Mouse (Mus musculus): ENCODE results near the gene Zdhhc12. TPM values are rescaled to one million over a fixed set of nuclear protein-coding genes. Genes with fewer than 3 reads are reported as not detected.
"Not testable (repeated sequence)": the region's sequence is repeated elsewhere in the genome, so short reads cannot be mapped to it uniquely, and the experiment has no call there.

The Zdhhc12 gene
- polyA plus RNA-seq, 1 experiment from 2014 or later: 24.0 TPM

- WGBS: under 1% methylated on average over 40 of the region's 40 CpGs
- Histone ChIP-seq H3K36me3 (no peaks in the 10 kb centered on the region), H3K9ac (peak overlapping the region; percentile 85), H3K4me3 (peak overlapping the region; percentile 68), H3K27ac (peak overlapping the region; percentile 96), H3K9me3 (no peaks in the 10 kb centered on the region), H3K4me1 (peaks cover 33% of the 10 kb centered on the region), H3K4me2 (peak overlapping the region; percentile 83), H3K27me3 (no peaks in the 10 kb centered on the region)
- no peak for ATAC-seq (ENCODE audit: insufficient number of reproducible peaks, insufficient read depth, low FRiP score, low TSS enrichment, low read depth)
Observed at GRCm38 (mm10) chr2:30062249-30063093, 31.0 kb downstream of the Zdhhc12 start.

GRCm38 (mm10) chr2:30061215-30062166 lies 32.0 kb downstream of the Zdhhc12 start:
- H3K4me1 ChIP-seq: peaks cover 33% of the 10 kb centered on the region
- no peaks in the 10 kb centered on the region for H3K36me3 ChIP-seq
- ATAC-seq (ENCODE audit: insufficient number of reproducible peaks, insufficient read depth, low FRiP score, low TSS enrichment, low read depth): 0 out of 2 replicates have a peak, but pooled peaks have one; percentile 15
- peak overlapping the region; percentile 96 for H3K27ac ChIP-seq
- H3K9me3 ChIP-seq: no peaks in the 10 kb centered on the region
- H3K4me2 ChIP-seq: peak overlapping the region; percentile 83
- peak overlapping the region; percentile 85 for H3K9ac ChIP-seq
- H3K4me3 ChIP-seq: peak overlapping the region; percentile 68
- no peaks in the 10 kb centered on the region for H3K27me3 ChIP-seq
- 7% methylated on average over 37 of the region's 37 CpGs for whole genome bisulfite sequencing

DNA sequence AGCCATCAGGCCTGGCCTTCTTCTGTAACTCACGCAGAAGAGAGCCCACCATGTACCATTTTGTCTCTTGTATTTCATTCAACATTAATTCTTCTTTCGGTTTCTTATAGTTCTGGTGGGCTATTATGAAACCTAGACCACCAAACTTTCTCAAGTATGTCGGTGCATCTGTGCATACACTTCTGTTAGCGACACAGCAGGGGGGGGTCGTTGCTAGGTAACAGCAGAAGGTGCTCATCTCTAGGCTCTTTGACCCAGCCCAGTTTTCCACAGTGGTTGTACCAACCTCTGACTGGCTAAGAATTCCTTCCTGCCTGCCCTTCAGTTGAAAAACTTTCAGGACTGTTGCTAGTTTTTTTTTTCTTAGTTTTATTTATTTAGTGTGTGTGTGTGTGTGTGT lies 35.0 kb downstream of the Zdhhc12 start:
- no peak for ATAC-seq (ENCODE audit: insufficient number of reproducible peaks, insufficient read depth, low FRiP score, low TSS enrichment, low read depth)
- Histone ChIP-seq H3K4me3 (no peak overlapping the region), H3K4me1 (peaks cover 16% of the 10 kb centered on the region)

GRCm38 (mm10) chr2:30057223-30057904 lies 36.1 kb downstream of the Zdhhc12 start, which contains the start of gene Set:
Gene Set (plus strand): TSS chr2:30057378.
- 33% methylated on average over 12 of the region's 12 CpGs for WGBS
- Histone ChIP-seq H3K27ac (no peak within 1 kb of the TSS), H3K9ac (no peak within 1 kb of the TSS), H3K4me1 (peaks cover 10% of the 10 kb centered on the region), H3K27me3 (no peaks in the 10 kb centered on the region), H3K36me3 (no peaks in the 10 kb centered on the region), H3K4me3 (no peak within 1 kb of the TSS), H3K9me3 (no peaks in the 10 kb centered on the region), H3K4me2 (no peak within 1 kb of the TSS)
- no peak for ATAC-seq (ENCODE audit: insufficient number of reproducible peaks, insufficient read depth, low FRiP score, low TSS enrichment, low read depth)

More for the DNA sequence above, 35.0 kb downstream of the Zdhhc12 start:
- Histone ChIP-seq H3K9me3 (no peaks in the 10 kb centered on the region), H3K9ac (no peak overlapping the region), H3K4me2 (no peak overlapping the region), H3K36me3 (no peaks in the 10 kb centered on the region), H3K27ac (no peak overlapping the region), H3K27me3 (no peaks in the 10 kb centered on the region)
- WGBS: 55% methylated on average over 5 of the region's 5 CpGs

- 89% methylated on average over 3 of the region's 3 CpGs for WGBS
- no peak for ATAC-seq (ENCODE audit: insufficient number of reproducible peaks, insufficient read depth, low FRiP score, low TSS enrichment, low read depth)
Observed at GRCm38 (mm10) chr2:30056736-30057135, 36.7 kb downstream of the Zdhhc12 start.

GRCm38 (mm10) chr2:30055310-30055709 lies 38.1 kb downstream of the Zdhhc12 start:
- H3K9me3 ChIP-seq; H3K27ac ChIP-seq; H3K36me3 ChIP-seq; H3K4me3 ChIP-seq; ATAC-seq (ENCODE audit: insufficient number of reproducible peaks, insufficient read depth, low FRiP score, low TSS enrichment, low read depth); H3K27me3 ChIP-seq; H3K4me2 ChIP-seq; H3K4me1 ChIP-seq; H3K9ac ChIP-seq: not testable (repeated sequence)
- 93% methylated on average over 3 of the region's 3 CpGs for WGBS

More at GRCm38 (mm10) chr2:30056736-30057135, 36.7 kb downstream of the Zdhhc12 start:
- H3K4me3 ChIP-seq: no peak overlapping the region
- no peak overlapping the region for H3K4me2 ChIP-seq
- H3K4me1 ChIP-seq: peaks cover 10% of the 10 kb centered on the region
- H3K27me3 ChIP-seq: no peaks in the 10 kb centered on the region
- no peak overlapping the region for H3K27ac ChIP-seq
- H3K9ac ChIP-seq: no peak overlapping the region
- no peaks in the 10 kb centered on the region for H3K36me3 ChIP-seq
- no peaks in the 10 kb centered on the region for H3K9me3 ChIP-seq

GRCm38 (mm10) chr2:30051992-30052761 lies 41.3 kb downstream of the Zdhhc12 start:
- H3K4me2 ChIP-seq: no peak overlapping the region
- no peaks in the 10 kb centered on the region for H3K27me3 ChIP-seq
- no peak overlapping the region for H3K4me3 ChIP-seq
- peaks cover 9% of the 10 kb centered on the region; the same call in 1 of the 2 replicates for H3K4me1 ChIP-seq
- H3K9me3 ChIP-seq: no peaks in the 10 kb centered on the region
- H3K27ac ChIP-seq: no peak overlapping the region
- H3K9ac ChIP-seq: no peak overlapping the region
- WGBS: 44% methylated on average over 6 of the region's 6 CpGs
- no peak for ATAC-seq (ENCODE audit: insufficient number of reproducible peaks, insufficient read depth, low FRiP score, low TSS enrichment, low read depth)
- H3K36me3 ChIP-seq: no peaks in the 10 kb centered on the region

DNA sequence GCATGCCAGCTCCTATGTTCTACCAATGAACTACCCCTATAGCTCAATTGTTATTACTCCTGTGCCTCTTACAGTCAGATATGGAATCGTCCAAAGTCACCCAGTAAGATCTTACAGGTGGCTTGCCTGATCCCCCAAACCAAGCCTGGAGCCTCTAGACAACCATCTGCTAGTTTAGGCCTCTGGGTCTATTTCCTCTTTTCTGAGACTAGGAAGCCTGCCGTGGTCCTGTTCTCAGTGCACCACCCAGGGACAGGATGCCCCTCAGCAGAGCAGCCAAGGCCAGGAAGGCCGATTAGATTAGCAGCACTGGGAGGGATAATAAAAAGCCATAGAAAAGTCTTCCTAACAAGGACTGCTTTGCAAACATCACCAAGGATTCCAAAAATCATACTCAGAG lies 43.6 kb downstream of the Zdhhc12 start:
- Histone ChIP-seq H3K4me2 (no peak overlapping the region), H3K9me3 (no peaks in the 10 kb centered on the region; the same call in 1 of the 2 replicates), H3K9ac (no peak overlapping the region), H3K36me3 (peaks cover 9% of the 10 kb centered on the region), H3K4me3 (no peak overlapping the region), H3K27ac (no peak overlapping the region), H3K4me1 (peaks cover 9% of the 10 kb centered on the region; the same call in 1 of the 2 replicates), H3K27me3 (no peaks in the 10 kb centered on the region)
- WGBS: 91% methylated on average over 3 of the region's 3 CpGs
- no peak for ATAC-seq (ENCODE audit: insufficient number of reproducible peaks, insufficient read depth, low FRiP score, low TSS enrichment, low read depth)

- ATAC-seq (ENCODE audit: insufficient number of reproducible peaks, insufficient read depth, low FRiP score, low TSS enrichment, low read depth): peak; percentile 92
- Histone ChIP-seq H3K4me3 (peak within 1 kb of the TSS; percentile 74), H3K4me1 (peaks cover 5% of the 10 kb centered on the region; the same call in 1 of the 2 replicates), H3K9me3 (no peaks in the 10 kb centered on the region; the same call in 1 of the 2 replicates), H3K9ac (peak within 1 kb of the TSS; percentile 86), H3K27ac (peak within 1 kb of the TSS; percentile 91), H3K36me3 (peaks cover 13% of the 10 kb centered on the region), H3K27me3 (no peaks in the 10 kb centered on the region), H3K4me2 (peak within 1 kb of the TSS; percentile 66)
- WGBS: 1% methylated on average over 54 of the region's 54 CpGs
Observed at GRCm38 (mm10) chr2:30048699-30049388, 44.6 kb downstream of the Zdhhc12 start, which contains the start of gene Wdr34. Gene Wdr34 (minus strand): TSS chr2:30048881.

GRCm38 (mm10) chr2:30048101-30048501 lies 45.3 kb downstream of the Zdhhc12 start:
- Histone ChIP-seq H3K36me3 (peaks cover 13% of the 10 kb centered on the region), H3K4me1 (peaks cover 4% of the 10 kb centered on the region; the same call in 1 of the 2 replicates), H3K9me3 (no peaks in the 10 kb centered on the region; the same call in 1 of the 2 replicates), H3K27me3 (no peaks in the 10 kb centered on the region), H3K9ac (peak overlapping the region; percentile 86), H3K4me3 (peak overlapping the region; percentile 74), H3K4me2 (peak overlapping the region; percentile 66), H3K27ac (peak overlapping the region; percentile 91)
- ATAC-seq (ENCODE audit: insufficient number of reproducible peaks, insufficient read depth, low FRiP score, low TSS enrichment, low read depth): no peak
- 62% methylated on average over 11 of the region's 11 CpGs for WGBS

All from embryonic facial prominence, embryonic 13.5 days (tissue).